Mouse (Mus musculus) liver, embryonic 12.5 days (tissue): Measurements from ENCODE around the gene Meis2. TPM values are rescaled to one million over a fixed set of nuclear protein-coding genes. Genes with fewer than 3 reads are reported as not detected.

Experiments used
- ATAC-seq: fragments of 200-750 bp; cut with Nextera tagmentation; 2 replicates; pipeline ENCODE4 v1.8.0; 2017; ENCODE audit warnings: moderate number of reproducible peaks, mild to moderate bottlenecking, moderate library complexity
- H3K27ac ChIP-seq: fragments of 300-500 bp; sonication (generic); 2 replicates; pipeline ENCODE4 v1.5.1; 2016; ENCODE audit warnings: mild to moderate bottlenecking
- H3K27me3 ChIP-seq: fragments of 300-500 bp; sonication (generic); replicated peaks from 2 replicates; pipeline ENCODE4 v1.6.1; 2016; ENCODE audit warnings: mild to moderate bottlenecking, moderate library complexity
- H3K36me3 ChIP-seq: fragments of 300-500 bp; sonication (generic); 2 replicates; pipeline ENCODE4 v1.6.1; 2016; ENCODE audit warnings: mild to moderate bottlenecking, moderate library complexity
- H3K4me1 ChIP-seq: fragments of 300-500 bp; sonication (generic); 2 replicates; pipeline ENCODE4 v1.6.1; 2016
- H3K4me2 ChIP-seq: fragments of 300-500 bp; sonication (generic); 2 replicates; pipeline ENCODE4 v1.6.1; 2016; ENCODE audit warnings: mild to moderate bottlenecking, moderate library complexity
- H3K4me3 ChIP-seq: fragments of 300-500 bp; sonication (generic); 2 replicates; pipeline ENCODE4 v1.5.1; 2016; ENCODE audit warnings: mild to moderate bottlenecking, moderate library complexity
- H3K9ac ChIP-seq: fragments of 300-500 bp; sonication (generic); 2 replicates; pipeline ENCODE4 v1.6.1; 2016; ENCODE audit warnings: mild to moderate bottlenecking, moderate library complexity
- H3K9me3 ChIP-seq: fragments of 300-500 bp; sonication (generic); replicated peaks from 2 replicates; pipeline ENCODE4 v1.6.1; 2016; ENCODE audit warnings: mild to moderate bottlenecking, moderate library complexity
- WGBS: fragments of 180-500 bp; shearing (Covaris S2); methylation state at CpG from one replicate; pipeline ENCODE4 v1.1.7; 2016; ENCODE audit not compliant: insufficient replicate concordance; 5-methylcytosine and 5-hydroxymethylcytosine counted together
- polyA plus RNA-seq: library from polyadenylated mRNA; unstranded; fragments of >200 nt; fragmentation: Nextera tagmentation; extraction: Ambion mirVana; gene quantifications from 2 replicates; pipeline ENCODE4 v1.2.1, GENCODE M21; 2016

Meis2 gene
- polyA plus RNA-seq, 1 experiment from 2014 or later: 5.9 TPM

DNA sequence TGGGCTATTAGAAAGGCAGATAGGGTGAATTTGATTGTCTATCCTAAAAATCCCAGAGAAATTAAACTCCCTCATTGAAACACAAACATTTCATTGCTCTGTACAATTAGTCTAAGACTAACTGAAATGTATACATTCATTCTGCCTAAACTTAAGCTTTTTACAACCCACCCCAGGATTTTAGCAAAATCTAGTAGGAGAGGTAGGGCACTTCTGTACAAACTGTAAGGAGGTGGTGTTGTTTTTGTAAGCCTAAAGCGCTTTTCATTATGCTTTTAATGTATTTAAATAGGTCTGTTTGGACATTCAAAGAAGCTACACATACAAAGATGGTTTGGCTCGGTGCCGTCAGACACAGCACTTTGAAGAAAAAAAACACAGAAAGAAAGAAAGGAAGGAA, 8.4 kb upstream of the Meis2 start:
- Histone ChIP-seq H3K27me3 (peaks cover 87% of the 10 kb centered on the region), H3K4me3 (no peak overlapping the region), H3K27ac (no peak overlapping the region), H3K9ac (no peak overlapping the region), H3K36me3 (no peaks in the 10 kb centered on the region), H3K4me2 (no peak overlapping the region), H3K4me1 (no peaks in the 10 kb centered on the region), H3K9me3 (no peaks in the 10 kb centered on the region)
- ATAC-seq: no peak
- whole genome bisulfite sequencing: 9% methylated on average over 3 of the region's 3 CpGs

DNA sequence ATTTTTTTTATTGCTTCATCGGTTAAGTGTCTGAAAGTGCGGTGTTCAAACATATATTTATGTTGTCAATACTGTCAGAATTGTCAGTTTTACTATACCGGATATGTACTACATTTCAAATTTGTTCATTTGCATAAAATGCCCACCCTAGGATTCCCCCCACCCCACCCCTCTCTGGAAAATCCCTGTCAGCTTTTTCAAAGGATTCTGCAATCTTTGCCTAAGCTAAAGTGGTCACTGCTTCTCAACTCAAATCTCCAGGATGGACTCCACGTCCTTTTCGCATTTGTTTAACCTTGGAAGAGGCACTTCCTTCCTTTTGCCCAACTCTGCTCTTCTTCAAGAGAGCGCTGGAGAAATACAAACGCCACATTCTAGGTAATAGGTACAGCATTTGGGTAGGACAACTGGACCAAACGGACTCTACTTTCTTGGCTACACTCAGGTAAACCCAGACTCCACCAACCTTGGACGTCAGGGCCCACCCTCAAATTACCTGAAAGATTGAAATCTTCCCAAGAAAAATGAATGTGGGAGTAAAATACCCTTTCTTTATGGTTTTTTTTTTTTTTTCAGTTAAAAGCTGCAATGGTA, 7.8 kb upstream of the Meis2 start:
- H3K27ac ChIP-seq: no peak overlapping the region
- H3K9ac ChIP-seq: no peak overlapping the region
- WGBS: 13% methylated on average over 9 of the region's 9 CpGs
- H3K4me3 ChIP-seq: no peak overlapping the region
- peaks cover 94% of the 10 kb centered on the region for H3K27me3 ChIP-seq
- H3K4me2 ChIP-seq: no peak overlapping the region
- no peak for ATAC-seq
- H3K4me1 ChIP-seq: no peaks in the 10 kb centered on the region
- H3K36me3 ChIP-seq: no peaks in the 10 kb centered on the region
- no peaks in the 10 kb centered on the region for H3K9me3 ChIP-seq

DNA sequence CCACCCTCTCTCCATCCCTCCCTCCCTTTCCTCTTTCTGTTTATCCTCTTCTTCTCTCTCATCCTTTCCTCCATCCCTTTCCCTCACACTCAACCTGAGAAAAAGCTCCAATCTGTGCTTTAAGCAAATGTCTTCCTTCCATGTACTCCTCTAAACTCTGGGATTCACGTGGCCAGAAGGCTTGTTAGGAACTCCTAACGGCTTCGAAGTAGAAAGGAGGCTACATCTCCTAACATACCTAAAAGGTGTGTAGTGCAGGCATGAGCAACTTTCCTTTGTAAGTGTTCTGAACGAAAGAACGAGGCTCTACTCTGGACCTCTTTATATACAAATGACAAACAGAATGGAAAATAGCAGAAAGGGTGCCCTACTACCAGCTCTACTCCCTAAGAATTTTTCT, 7.1 kb upstream of the Meis2 start:
- H3K4me1 ChIP-seq: no peaks in the 10 kb centered on the region
- ATAC-seq: no peak
- 6% methylated on average over 5 of the region's 5 CpGs for WGBS
- peaks cover 98% of the 10 kb centered on the region for H3K27me3 ChIP-seq
- H3K36me3 ChIP-seq: no peaks in the 10 kb centered on the region
- H3K27ac ChIP-seq: no peak overlapping the region
- no peaks in the 10 kb centered on the region for H3K9me3 ChIP-seq
- peak overlapping the region; percentile 45 for H3K4me2 ChIP-seq
- no peak overlapping the region for H3K4me3 ChIP-seq
- H3K9ac ChIP-seq: no peak overlapping the region

DNA sequence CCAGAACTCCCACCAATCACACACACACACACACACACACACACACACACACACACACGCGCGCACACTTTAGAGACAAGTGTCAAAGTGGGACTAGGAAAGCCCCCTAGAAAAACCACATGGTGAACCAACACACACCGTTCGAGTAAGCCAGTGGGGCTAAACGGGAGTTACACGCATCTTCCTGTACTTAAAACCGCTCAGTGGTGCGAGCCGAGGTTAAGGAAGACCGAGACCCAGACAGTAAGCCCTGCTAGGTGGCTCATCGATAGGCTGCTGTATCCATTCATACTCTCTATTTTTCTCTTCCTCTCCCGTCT, 6.6 kb upstream of the Meis2 start:
- Histone ChIP-seq H3K4me1 (no peaks in the 10 kb centered on the region), H3K9ac (no peak overlapping the region), H3K4me3 (no peak overlapping the region), H3K9me3 (no peaks in the 10 kb centered on the region), H3K4me2 (peak overlapping the region; percentile 45), H3K36me3 (no peaks in the 10 kb centered on the region), H3K27ac (no peak overlapping the region), H3K27me3 (peaks cover 98% of the 10 kb centered on the region)
- no peak for ATAC-seq
- WGBS: 1% methylated on average over 13 of the region's 13 CpGs

DNA sequence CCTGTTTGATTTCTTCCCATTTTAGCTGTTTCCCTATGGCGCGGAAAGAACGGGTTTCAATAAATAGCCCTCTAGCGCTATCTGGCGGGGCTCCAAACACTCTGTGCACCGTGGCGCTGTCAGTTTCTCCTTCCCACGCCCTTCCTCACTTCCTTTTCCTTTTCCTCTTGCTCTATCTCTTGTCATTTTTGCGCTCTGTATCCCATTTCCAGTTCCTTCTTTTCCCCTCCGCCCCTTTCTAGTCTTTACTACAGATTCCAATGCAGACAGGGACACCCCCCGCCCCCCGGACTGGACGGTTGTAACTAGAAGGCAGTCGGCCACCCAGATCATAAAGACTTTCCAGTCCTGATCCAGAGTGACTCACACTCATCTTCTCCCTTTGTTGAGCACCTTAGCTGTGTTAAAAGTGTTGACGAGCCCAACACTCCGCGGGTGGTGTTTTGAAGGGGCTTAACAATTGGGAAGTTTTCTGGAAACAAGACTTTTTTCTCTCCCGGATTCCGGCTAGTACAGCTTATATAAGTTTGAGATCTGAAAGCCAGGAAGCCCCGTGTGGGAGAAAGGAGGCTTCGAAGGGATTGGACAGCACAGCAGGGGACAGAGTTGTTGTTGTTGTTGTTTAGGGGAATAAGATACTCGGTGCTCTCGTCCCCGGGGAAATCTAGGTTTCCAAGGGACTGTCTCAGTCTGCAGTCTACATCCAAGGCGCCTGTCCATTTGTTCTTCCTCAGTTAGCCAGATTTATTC, 6.1 kb upstream of the Meis2 start:
- Histone ChIP-seq H3K9ac (no peak overlapping the region), H3K27ac (no peak overlapping the region), H3K9me3 (no peaks in the 10 kb centered on the region), H3K4me1 (peaks cover 4% of the 10 kb centered on the region; the same call in 1 of the 2 replicates), H3K4me3 (peak overlapping the region; percentile 32), H3K4me2 (peak overlapping the region; percentile 45), H3K36me3 (no peaks in the 10 kb centered on the region), H3K27me3 (peaks cover 98% of the 10 kb centered on the region)
- ATAC-seq: no peak
- 2% methylated on average over 25 of the region's 25 CpGs for WGBS

DNA sequence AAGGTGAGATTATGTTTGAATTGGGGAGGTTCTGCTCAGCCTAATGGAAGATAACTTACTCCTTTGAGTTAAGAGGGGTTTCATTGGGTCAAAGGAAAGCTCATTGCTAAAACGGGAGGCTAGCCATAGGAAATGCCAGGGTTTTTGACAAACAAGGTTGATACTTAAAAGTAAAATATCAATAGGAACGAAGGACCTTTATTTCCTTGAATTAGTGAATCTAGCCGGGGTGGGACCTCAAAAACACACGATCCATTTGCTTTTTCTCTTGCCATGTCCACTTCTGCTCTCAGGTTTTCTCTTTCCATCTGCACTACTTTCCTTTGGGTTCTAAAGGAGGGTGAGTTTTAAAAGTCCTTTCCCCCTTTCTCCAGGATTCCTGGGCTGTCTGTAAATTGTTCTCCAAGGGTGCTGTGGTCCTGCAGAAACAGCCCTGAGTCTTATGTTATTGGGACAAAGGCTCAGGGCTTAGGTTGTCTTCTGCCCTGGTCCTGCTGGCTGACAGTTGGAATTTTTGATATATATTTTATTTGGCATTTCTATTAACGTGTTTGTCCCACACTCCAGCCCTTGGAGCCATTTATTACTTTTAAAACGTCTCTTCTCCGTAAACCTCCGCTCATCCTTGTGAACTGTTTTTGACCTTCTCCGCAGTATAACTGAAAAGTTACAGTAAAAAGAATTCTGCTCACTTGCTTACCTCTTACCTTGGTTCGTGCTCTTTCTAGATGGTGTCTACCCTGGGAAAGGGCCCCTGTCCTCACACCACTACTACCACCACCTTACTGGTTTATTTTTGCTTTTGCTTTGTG, 5.2 kb upstream of the Meis2 start:
- Histone ChIP-seq H3K27me3 (peaks cover 98% of the 10 kb centered on the region), H3K9ac (no peak overlapping the region), H3K4me2 (0 out of 2 replicates have a peak overlapping the region, but pooled peaks have one; percentile 45)

DNA sequence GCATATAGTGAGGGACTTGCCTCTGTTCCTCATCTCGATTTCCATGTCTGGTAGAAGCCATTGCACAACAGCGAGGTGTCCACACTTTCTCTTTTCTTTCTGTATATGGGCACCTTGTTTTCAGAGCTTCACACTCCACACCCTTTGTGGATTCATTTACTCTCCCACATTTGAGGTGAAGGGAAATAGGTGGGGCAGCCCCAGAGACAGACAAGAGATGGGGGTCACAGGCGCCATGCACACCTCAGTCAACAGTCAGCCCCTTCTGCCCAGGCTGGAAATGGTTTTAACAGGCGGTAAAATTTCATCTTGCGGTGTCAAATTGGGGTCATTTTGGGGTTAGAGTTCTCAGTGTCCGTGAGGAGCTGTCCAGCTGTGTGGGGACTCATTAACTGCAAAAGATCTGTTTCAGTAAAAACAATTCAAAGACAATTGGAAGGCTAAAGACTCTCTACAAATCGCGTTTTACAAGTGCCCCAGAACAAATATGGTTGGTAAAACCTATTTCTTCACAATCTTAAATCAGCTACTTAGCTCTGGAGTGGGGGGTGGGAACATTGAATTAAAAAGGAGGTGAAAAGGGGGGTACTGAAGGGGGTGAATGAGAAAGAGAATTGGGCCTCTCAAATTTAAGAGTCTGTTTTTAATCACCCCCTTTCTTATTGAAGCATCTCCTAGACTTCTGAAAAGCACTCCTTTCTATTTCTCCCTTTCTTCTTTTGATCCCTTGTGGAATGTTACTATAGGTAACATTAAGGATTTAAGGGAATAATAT, 4.0 kb upstream of the Meis2 start:
- Histone ChIP-seq H3K9ac (no peak overlapping the region), H3K4me2 (peak overlapping the region; percentile 13), H3K4me3 (no peak overlapping the region), H3K36me3 (no peaks in the 10 kb centered on the region), H3K27ac (no peak overlapping the region), H3K9me3 (no peaks in the 10 kb centered on the region), H3K4me1 (peaks cover 8% of the 10 kb centered on the region), H3K27me3 (peaks cover 98% of the 10 kb centered on the region)
- no peak for ATAC-seq
- WGBS: 12% methylated on average over 8 of the region's 8 CpGs

More for the DNA sequence above, 5.2 kb upstream of the Meis2 start:
- 19% methylated on average over 10 of the region's 10 CpGs for WGBS
- no peak overlapping the region for H3K27ac ChIP-seq
- H3K4me1 ChIP-seq: peaks cover 8% of the 10 kb centered on the region
- no peak for ATAC-seq
- no peaks in the 10 kb centered on the region for H3K9me3 ChIP-seq
- no peak overlapping the region for H3K4me3 ChIP-seq
- no peaks in the 10 kb centered on the region for H3K36me3 ChIP-seq

DNA sequence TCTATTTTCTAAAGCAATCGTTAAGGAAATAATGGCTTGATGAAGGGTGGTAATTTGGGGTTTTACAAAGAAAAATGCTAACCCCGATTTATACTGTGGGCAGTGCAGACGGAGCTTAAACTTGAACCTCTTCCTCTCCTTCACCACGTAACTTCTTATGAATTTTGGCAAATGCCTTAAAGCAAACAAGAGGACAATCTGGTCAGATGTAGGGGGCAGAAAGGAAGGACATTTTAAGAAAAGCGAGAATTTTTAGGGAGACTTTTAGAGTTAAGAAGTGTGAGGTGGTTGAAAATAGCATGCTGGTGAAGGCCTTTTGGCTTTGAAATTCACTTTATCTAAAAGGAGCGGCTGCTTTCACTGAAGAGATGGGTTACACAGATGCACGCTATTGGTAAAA, 3.3 kb upstream of the Meis2 start:
- Histone ChIP-seq H3K4me3 (no peak overlapping the region), H3K4me1 (peaks cover 8% of the 10 kb centered on the region), H3K9me3 (no peaks in the 10 kb centered on the region), H3K36me3 (no peaks in the 10 kb centered on the region), H3K27me3 (peaks cover 98% of the 10 kb centered on the region), H3K4me2 (peak overlapping the region; percentile 13; the same call in 1 of the 2 replicates), H3K9ac (no peak overlapping the region), H3K27ac (no peak overlapping the region)
- 24% methylated on average over 7 of the region's 7 CpGs for WGBS
- no peak for ATAC-seq

DNA sequence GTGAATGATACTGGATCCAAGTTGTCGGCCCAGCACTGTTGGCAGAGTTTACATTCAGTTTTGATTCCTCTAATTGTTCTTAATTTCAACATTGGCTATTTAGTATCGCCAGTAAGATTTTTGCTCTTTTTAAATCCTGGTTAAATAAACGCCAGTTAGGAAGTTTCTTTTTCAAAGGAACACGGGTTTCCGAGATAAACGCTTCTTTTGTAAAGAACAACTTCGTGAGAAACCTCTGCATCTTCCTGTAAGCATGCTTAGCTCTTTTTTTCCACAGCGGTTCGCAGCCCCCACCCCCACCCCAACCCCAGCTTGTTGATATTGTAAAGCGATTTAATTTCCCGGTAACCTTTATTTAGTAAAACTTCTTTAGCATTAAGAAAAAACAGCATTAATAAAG, 2.8 kb upstream of the Meis2 start:
- 6% methylated on average over 11 of the region's 11 CpGs for WGBS
- peak overlapping the region; percentile 68; the same call in 1 of the 2 replicates for H3K4me2 ChIP-seq

DNA sequence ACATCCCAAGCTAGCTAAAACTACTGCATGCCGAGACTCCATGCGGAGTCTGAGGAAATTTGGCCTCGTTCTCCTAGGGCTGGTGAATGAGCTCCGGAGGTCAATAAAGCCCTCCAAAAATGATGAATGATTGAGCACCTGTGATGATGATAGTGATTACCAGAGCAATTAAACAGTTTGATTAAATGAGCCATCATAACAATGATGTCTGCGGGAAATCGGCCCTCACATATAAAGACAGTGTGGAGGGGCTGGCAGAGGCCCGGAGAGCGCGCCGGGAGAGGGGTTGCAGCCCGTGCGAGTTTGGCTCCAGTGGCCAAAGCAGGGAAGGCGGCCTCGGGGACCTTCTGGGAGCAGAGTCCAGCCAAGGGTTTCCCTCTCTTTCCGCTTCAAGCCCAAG, 2.1 kb upstream of the Meis2 start:
- Histone ChIP-seq H3K27ac (no peak overlapping the region), H3K9ac (no peak overlapping the region), H3K4me3 (peak overlapping the region; percentile 59), H3K4me2 (peak overlapping the region; percentile 68), H3K36me3 (no peaks in the 10 kb centered on the region), H3K9me3 (no peaks in the 10 kb centered on the region), H3K27me3 (peaks cover 99% of the 10 kb centered on the region), H3K4me1 (peaks cover 8% of the 10 kb centered on the region)
- ATAC-seq: no peak
- 2% methylated on average over 15 of the region's 15 CpGs for WGBS

More for the DNA sequence above, 2.8 kb upstream of the Meis2 start:
- H3K27me3 ChIP-seq: peaks cover 98% of the 10 kb centered on the region
- no peak for ATAC-seq
- H3K36me3 ChIP-seq: no peaks in the 10 kb centered on the region
- H3K9ac ChIP-seq: no peak overlapping the region
- no peaks in the 10 kb centered on the region for H3K9me3 ChIP-seq
- H3K27ac ChIP-seq: no peak overlapping the region
- peaks cover 8% of the 10 kb centered on the region for H3K4me1 ChIP-seq
- no peak overlapping the region for H3K4me3 ChIP-seq

DNA sequence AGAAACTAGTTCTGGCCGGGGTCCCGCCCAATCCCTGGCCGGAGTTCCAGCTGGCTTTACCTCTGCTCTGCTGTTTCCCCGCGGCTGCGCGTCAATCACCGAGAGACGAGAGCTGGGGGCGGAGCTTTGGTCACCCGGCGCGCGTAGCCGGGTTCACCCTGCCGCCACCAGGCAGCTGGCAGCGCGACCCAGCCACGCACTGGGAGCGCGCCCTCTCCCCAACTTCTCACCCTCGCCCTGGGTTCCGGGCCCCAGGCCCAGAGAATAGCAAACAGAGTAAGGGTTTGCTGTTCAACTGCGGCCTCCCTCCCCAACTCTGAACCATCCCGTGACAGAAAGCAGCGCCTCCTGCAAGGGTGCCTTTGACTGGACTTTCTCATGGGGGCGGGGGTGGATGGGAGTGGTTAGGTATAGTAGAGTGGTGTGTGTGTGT, 1.4 kb upstream of the Meis2 start:
- WGBS: 1% methylated on average over 27 of the region's 27 CpGs
- H3K9me3 ChIP-seq: no peaks in the 10 kb centered on the region
- H3K4me1 ChIP-seq: peaks cover 8% of the 10 kb centered on the region
- H3K4me2 ChIP-seq: peak overlapping the region; percentile 68
- peak overlapping the region; percentile 73 for H3K27ac ChIP-seq
- H3K27me3 ChIP-seq: peaks cover 99% of the 10 kb centered on the region
- no peaks in the 10 kb centered on the region for H3K36me3 ChIP-seq
- peak overlapping the region; percentile 39; the same call in 1 of the 2 replicates for H3K9ac ChIP-seq
- H3K4me3 ChIP-seq: peak overlapping the region; percentile 59
- peak; percentile 62 for ATAC-seq
